Mouse (Mus musculus): Measurements from ENCODE around the gene Olfr901. TPM values are rescaled to one million over a fixed set of nuclear protein-coding genes. Genes with fewer than 3 reads are reported as not detected.

Olfr901 gene
- polyA plus RNA-seq, 1 experiment from 2014 or later, result not detected

Other genes with a start within 250 kb of the Olfr901 start
- gene Olfr891, start 248.6 kb upstream of the Olfr901 start, polyA plus RNA-seq (2014; fragmentation: Nextera tagmentation; extraction: Ambion mirVana), result not detected in 2 replicates
- not detected in 2 replicates for gene Olfr893, start 221.1 kb upstream of the Olfr901 start, polyA plus RNA-seq (2014; fragmentation: Nextera tagmentation; extraction: Ambion mirVana)
- 0.07 TPM in 1 of 2 replicates, not detected in the other for gene Olfr894, start 211.4 kb upstream of the Olfr901 start, polyA plus RNA-seq (2014; fragmentation: Nextera tagmentation; extraction: Ambion mirVana)
- not detected in 2 replicates for gene Olfr143, start 176.7 kb upstream of the Olfr901 start, polyA plus RNA-seq (2014; fragmentation: Nextera tagmentation; extraction: Ambion mirVana)
- gene Olfr895, start 161.6 kb upstream of the Olfr901 start, polyA plus RNA-seq (2014; fragmentation: Nextera tagmentation; extraction: Ambion mirVana), result not detected in 2 replicates
- gene Olfr896-ps1, start 138.3 kb upstream of the Olfr901 start, polyA plus RNA-seq (2014; fragmentation: Nextera tagmentation; extraction: Ambion mirVana), result not detected in 2 replicates
- gene Olfr25, start 100.4 kb upstream of the Olfr901 start, polyA plus RNA-seq (2014; fragmentation: Nextera tagmentation; extraction: Ambion mirVana), result 0.07 TPM in 1 of 2 replicates, not detected in the other
- gene Olfr898, start 81.0 kb upstream of the Olfr901 start, polyA plus RNA-seq (2014; fragmentation: Nextera tagmentation; extraction: Ambion mirVana), result not detected in 2 replicates
- 0.06 TPM in 1 of 2 replicates, not detected in the other for gene Olfr250, start 62.6 kb upstream of the Olfr901 start, polyA plus RNA-seq (2014; fragmentation: Nextera tagmentation; extraction: Ambion mirVana)
- not detected in 2 replicates for gene Olfr251, start 52.4 kb upstream of the Olfr901 start, polyA plus RNA-seq (2014; fragmentation: Nextera tagmentation; extraction: Ambion mirVana)
- not detected in 2 replicates for gene Olfr147, start 27.8 kb upstream of the Olfr901 start, polyA plus RNA-seq (2014; fragmentation: Nextera tagmentation; extraction: Ambion mirVana)
- gene Olfr902, start 18.2 kb downstream of the Olfr901 start, polyA plus RNA-seq (2014; fragmentation: Nextera tagmentation; extraction: Ambion mirVana), result not detected in 2 replicates
- 0.06 TPM in 1 of 2 replicates, not detected in the other for gene Olfr904, start 33.7 kb downstream of the Olfr901 start, polyA plus RNA-seq (2014; fragmentation: Nextera tagmentation; extraction: Ambion mirVana)
- gene Olfr905, start 41.7 kb downstream of the Olfr901 start, polyA plus RNA-seq (2014; fragmentation: Nextera tagmentation; extraction: Ambion mirVana), result 0.13 TPM in 1 of 2 replicates, not detected in the other
- gene Olfr906, start 57.6 kb downstream of the Olfr901 start, polyA plus RNA-seq (2014; fragmentation: Nextera tagmentation; extraction: Ambion mirVana), result not detected in 2 replicates
- gene Olfr907, start 66.3 kb downstream of the Olfr901 start, polyA plus RNA-seq (2014; fragmentation: Nextera tagmentation; extraction: Ambion mirVana), result not detected in 2 replicates
- gene Olfr911-ps1, start 92.1 kb downstream of the Olfr901 start, polyA plus RNA-seq (2014; fragmentation: Nextera tagmentation; extraction: Ambion mirVana), result not detected in 2 replicates
- 0.08 TPM in 1 of 2 replicates, not detected in the other for gene Olfr910, start 108.4 kb downstream of the Olfr901 start, polyA plus RNA-seq (2014; fragmentation: Nextera tagmentation; extraction: Ambion mirVana)
- 0.04 TPM in 1 of 2 replicates, not detected in the other for gene Olfr912, start 150.7 kb downstream of the Olfr901 start, polyA plus RNA-seq (2014; fragmentation: Nextera tagmentation; extraction: Ambion mirVana)
- not detected in 2 replicates for gene Olfr913, start 163.3 kb downstream of the Olfr901 start, polyA plus RNA-seq (2014; fragmentation: Nextera tagmentation; extraction: Ambion mirVana)
- not detected in 2 replicates for gene Olfr914, start 175.6 kb downstream of the Olfr901 start, polyA plus RNA-seq (2014; fragmentation: Nextera tagmentation; extraction: Ambion mirVana)
- gene Olfr916, start 230.4 kb downstream of the Olfr901 start, polyA plus RNA-seq (2014; fragmentation: Nextera tagmentation; extraction: Ambion mirVana), result not detected in 2 replicates
- not detected in 2 replicates for gene Olfr917, start 236.4 kb downstream of the Olfr901 start, polyA plus RNA-seq (2014; fragmentation: Nextera tagmentation; extraction: Ambion mirVana)
- gene Olfr918, start 245.1 kb downstream of the Olfr901 start, polyA plus RNA-seq (2014; fragmentation: Nextera tagmentation; extraction: Ambion mirVana), result not detected in 2 replicates